Mouse (Mus musculus) right cerebral cortex, postnatal 36 days (tissue): Measurements from ENCODE around the gene Gm49322.
"Not testable (repeated sequence)": the region's sequence is repeated elsewhere in the genome, so short reads cannot be mapped to it uniquely, and the experiment has no call there.

Experiments
- DNase-seq, 2 experiments: peaks; one replicate each; pipeline ENCODE4 v3.0.0; 2022; ENCODE audit warnings: low spot score in 2 of 2, mixed read lengths in 1 of 2

Gm49322 gene

DNA sequence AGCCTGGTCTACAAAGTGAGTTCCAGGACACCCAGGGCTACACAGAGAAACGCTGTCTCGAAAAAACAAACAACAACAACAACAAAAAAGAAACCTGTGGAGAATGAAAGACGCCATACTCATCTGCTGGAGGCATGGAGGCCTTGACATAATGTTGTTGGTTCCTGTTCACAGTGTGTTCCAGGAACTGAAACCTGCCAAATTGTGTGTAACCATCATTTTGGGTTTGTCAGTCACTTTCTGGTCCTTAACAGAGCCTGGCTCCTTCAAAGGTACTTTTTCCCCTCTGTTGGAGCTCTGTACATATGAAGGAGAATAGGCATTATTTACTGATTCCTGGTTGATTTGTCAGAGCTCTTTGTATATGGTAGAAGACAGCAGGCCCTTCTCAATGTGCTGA lies 6.1 kb downstream of the Gm49322 start:
- DNase-seq: no peak

GRCm38 (mm10) chr10:80613821-80614220 lies 8.0 kb downstream of the Gm49322 start:
- DNase-seq: no peak

- DNase-seq: no peak
Measured at GRCm38 (mm10) chr10:80614351-80614750, 8.5 kb downstream of the Gm49322 start.

- DNase-seq: no peak
Measured at GRCm38 (mm10) chr10:80618181-80618580, 12.4 kb downstream of the Gm49322 start.

DNA sequence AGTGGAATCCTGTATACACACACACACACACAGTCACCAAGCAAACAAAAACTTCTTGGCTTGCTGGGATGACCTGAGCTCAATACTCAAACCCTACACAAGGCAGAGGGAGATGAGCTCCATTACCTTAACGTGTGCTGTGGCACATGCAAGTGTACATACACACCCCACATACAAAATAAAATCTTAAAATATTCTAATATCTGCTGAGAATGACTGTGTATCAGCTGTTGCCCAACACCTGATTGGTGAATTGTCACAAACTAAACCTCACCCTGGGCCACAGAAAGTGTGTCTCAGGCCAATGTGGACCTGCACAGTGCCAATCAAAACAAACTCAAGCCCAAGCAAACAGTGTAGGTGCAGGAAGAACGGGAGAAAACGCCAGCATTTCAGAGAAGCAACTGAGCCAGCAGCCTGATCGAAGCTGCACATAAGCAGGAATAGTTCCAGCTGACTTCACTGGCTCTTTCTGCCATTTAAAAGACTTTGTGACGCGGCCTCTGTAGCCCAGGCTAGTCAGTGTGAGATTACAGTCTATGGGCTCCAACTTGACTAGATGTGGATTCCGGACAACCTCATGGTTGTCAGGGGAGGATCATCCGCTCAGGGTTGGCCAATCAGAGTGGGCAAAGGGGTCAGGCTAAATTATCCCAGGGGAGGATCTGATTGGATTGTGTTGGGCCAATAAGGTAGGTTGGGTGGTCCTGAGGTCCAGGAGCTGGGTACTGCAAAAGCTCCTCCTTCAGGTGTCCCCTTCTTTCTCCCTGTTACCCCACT lies 13.8 kb downstream of the Gm49322 start:
- no peak for DNase-seq

DNA sequence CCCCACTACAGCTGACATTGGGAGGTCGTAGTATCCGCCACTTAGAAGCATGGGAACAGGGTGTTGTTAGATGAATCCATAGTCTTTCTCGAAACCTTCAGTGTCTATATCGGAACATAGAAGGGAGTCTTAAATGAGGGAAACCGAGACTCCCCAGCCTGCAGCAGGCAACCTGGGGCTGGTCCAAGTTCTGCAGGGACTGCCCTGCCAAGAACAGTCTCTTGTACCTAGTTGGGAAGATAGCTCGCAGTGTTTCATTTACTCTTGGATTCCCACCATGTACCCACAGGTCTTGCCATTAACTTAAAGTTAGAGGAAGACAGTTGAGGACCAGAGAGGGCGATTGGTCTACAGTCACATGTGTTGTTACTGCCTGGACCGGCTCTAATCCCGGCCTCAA lies 14.5 kb downstream of the Gm49322 start:
- DNase-seq: no peak

GRCm38 (mm10) chr10:80620796-80621689 lies 15.2 kb downstream of the Gm49322 start:
- DNase-seq: no peak

DNA sequence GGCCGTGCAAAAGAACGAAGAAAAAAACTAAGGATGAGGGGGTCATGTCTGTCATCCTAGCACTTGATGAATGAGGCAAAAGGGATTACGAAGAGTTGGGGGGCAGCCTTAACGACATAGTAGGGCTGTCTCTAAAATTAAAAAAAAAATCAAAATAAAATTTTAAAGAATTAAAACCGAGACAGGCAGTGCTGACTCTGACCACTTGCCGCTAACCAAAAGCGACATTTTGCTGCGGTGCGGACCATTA lies 15.8 kb downstream of the Gm49322 start:
- no peak for DNase-seq

- peak; percentile 99 for DNase-seq
Measured at GRCm38 (mm10) chr10:80621940-80622660, 16.3 kb downstream of the Gm49322 start.

GRCm38 (mm10) chr10:80622661-80623456 lies 17.0 kb downstream of the Gm49322 start, which contains the start of gene Csnk1g2:
TSS of gene Csnk1g2 (plus strand) at chr10:80622838.
- DNase-seq: peak; percentile 43 to 44

DNA sequence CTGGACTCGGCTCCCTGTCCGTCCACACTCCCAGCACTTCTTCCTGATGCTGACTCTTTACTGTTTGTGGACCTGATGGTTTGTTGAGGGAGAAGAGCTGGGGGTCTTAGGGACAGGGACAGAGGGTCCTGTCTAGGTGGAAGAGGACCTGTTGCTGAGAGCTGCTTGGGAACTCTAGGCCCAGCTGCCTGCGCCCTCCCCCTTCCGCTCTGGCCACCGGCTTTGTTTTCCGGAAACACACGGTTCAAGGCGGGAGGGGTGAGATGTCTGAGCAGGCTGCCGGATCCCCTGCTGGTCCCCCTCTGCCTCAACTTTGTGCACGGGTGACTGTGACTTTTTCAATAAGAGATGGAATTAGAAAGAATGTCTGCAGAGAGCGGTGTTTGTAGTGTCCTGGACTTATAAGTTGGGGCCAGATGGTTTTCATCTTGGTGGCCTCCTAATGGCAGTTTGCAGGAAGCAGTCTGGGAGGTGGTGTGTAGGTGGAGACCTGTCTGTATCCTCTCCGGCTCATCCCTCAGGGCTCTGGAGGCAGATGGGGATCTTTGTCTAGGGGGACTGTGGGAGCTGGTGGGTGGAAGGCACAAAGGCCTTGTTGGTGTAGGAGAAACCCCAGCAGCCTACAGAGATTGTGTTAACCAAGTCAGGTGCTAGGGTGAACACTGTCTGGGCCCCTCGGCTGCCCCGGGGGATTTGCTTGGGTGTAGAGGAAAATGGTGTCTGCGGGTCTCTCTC lies 17.8 kb downstream of the Gm49322 start:
- peak in 1 of 2 experiments; percentile 42 for DNase-seq

- no peak for DNase-seq
Measured at GRCm38 (mm10) chr10:80625764-80626163, 19.9 kb downstream of the Gm49322 start.

- no peak for DNase-seq
Measured at GRCm38 (mm10) chr10:80627685-80628084, 21.9 kb downstream of the Gm49322 start.

DNA sequence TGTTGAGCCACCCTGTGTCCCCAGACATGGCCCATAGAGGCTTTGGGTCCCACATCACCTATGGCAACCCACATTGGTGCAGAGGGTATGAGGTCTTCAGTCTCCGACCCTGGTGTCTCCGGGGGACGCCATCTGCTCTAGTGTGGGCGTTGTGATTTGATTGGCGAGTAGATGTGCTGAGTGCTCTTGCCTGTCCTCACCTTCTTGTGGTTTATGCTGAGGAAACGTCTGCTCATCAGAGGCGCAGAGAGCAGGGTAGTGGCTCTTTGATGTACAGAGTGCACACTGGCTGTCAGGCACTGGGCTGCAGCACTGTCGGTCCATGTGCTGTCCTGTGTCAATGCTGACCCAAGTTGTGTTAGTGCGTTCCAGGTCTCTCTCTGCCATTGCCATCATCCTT lies 23.1 kb downstream of the Gm49322 start:
- DNase-seq: no peak

- DNase-seq: no peak
Measured at GRCm38 (mm10) chr10:80635345-80635744, 29.5 kb downstream of the Gm49322 start.

DNA sequence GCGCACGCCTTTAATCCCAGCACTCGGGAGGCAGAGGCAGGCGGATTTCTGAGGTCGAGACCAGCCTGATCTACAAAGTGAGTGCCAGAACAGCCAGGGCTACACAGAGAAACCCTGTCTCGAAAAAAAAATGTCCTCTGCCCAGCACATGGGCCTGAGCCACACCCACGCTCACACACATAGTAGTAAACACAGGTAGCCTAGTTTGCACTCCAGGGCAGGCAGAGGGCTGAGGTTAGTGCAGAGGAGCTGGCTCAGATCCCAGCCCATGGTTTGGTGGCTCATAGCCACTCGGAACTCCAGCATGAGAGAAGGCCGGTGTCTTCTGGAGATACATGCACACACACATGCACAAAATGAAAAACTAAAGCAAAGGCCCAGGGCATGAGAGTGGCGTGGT lies 41.1 kb downstream of the Gm49322 start:
- no peak for DNase-seq

DNA sequence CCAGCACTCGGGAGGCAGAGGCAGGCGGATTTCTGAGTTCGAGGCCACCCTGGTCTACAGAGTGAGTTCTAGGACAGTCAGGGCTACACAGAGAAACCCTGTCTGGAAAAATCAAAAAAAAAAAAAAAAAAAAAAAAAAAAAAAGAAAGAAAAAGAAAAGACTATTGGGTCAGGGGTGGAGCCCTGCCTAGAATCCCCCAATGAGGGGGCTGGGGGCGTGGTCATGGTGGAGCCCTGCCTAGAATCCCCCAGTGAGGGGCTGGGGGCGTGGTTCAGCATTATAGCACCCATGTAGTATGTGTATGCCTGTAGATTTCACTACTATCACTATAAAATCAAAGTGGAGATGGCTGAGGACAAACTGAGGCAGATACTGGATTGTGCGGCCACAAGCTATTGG lies 44.1 kb downstream of the Gm49322 start:
- DNase-seq: not testable (repeated sequence)

DNA sequence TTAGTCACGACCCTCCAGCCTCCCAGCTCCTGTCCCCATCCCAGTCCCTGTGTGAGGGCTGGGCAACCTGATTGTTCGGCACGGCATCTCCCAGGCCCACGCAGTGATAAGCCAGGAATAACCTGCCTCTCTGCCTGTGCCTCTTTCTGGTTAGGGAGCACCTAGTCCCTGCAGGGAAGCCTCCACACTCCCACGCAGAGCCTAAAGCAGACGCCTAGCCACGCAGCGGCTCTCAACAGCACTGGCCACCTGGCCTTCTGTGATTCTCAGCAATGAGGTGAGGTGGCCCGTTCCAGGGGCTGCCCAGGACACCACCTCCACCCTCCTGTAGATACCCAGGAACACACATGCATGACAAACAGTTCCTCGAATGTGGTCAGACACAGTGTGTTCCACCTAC lies 44.6 kb downstream of the Gm49322 start:
- DNase-seq: peak in 1 of 2 experiments; percentile 60

- no peak for DNase-seq
Measured at GRCm38 (mm10) chr10:80653156-80653720, 47.4 kb downstream of the Gm49322 start.

DNA sequence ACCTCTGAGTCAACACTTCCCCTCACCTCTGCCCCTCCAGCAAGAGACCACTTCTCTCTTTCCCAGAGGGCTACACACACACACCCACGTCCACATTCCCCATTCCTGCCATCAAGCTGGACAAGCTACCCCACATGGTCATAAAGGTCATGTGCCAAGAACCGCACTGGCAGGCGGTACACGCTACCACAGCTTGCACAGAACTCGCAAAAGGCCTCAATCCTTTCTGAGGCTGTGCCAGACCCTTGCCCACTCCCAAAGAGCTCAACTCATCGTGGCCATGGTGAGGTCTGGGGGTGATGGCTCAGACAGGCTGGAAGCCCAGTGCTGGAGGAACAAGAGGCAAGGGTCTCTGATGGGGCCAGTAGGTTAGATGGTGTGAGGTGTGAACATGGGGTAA lies 49.0 kb downstream of the Gm49322 start:
- no peak for DNase-seq
